15 mouse cellular contexts compared by ENCODE assay signal in the genomic region with DNA sequence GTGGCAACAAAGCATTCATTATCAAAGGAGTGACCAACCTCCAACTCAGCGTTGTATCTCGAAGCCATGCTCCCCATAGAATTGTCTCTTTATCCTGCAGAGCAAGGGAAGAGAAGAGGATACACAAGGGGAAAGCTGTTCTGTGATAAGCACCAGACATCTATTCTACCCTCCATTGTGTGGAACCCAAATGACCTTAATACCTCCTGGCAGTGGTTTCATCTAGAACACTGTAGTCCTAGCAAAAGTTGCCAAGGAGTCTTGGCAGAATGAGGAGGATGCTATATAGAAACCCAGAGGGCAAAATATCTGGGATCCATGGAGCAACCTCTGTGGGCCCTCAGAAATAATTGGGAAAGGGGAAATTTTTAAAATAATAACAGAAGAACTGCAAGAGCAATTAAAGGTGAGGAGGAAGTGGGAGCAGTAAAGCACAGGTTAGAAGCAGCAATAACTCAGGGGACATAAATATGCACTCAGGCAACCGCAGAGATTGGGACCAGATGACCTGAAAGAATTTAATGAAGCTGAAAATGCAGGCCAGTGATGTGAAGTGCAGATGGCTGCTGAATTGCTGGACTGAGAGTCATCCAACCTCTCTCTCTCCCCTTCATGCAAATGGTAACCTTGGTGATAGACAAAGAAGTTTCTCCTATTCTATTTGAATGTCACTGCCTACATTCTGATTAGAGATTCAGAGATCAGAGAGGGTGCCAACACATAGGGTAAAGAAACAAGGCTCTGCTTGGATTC.
DNase-seq lines count a peak whose midpoint lies in the region; ATAC-seq and TF ChIP-seq lines count a peak whose summit lies in the region.
"Had no signal": no experiment of that assay in that cellular context is flagged by ENCODE, and none has a peak within 500 bp of the region (broad histone marks: within the 10 kb centered on the region; RNA-seq: fewer than 3 reads in every experiment).

No protein-coding gene starts in this region.

- peak; percentile 78 for ATAC-seq in Patski
- peak; percentile 73; the same call in 1 of the 2 replicates for ATAC-seq in embryonic facial prominence, embryonic 14.5 days (ENCODE audit: low read depth)
- peak; percentile 74 for ATAC-seq in hindbrain, embryonic 14.5 days (ENCODE audit: low FRiP score)
- peak; percentile 75 for ATAC-seq in midbrain, embryonic 13.5 days
- ATAC-seq: lung, postnatal 0 days had no signal

- H3K9ac ChIP-seq in embryonic facial prominence, embryonic 14.5 days (ENCODE audit: low read depth, low read length) = no peak overlapping the region
- H3K9ac ChIP-seq in hindbrain, embryonic 14.5 days = no peak overlapping the region
- no peak overlapping the region for H3K9ac ChIP-seq in midbrain, embryonic 13.5 days (replicated peaks)
- H3K9ac ChIP-seq: embryonic facial prominence, embryonic 12.5 days; limb, embryonic 15.5 days had no signal

- POLR2A ChIA-PET in Patski (lab: Charles Lee) = no interaction called here

- in situ Hi-C loops in Patski (cut with MboI; ENCODE audit: low pct_unique_long_range_greater_than_20kb) = no loop called here

- H3K4me1 ChIP-seq in embryonic facial prominence, embryonic 14.5 days (ENCODE audit: control insufficient read depth, insufficient read depth, low read length) = peaks cover 3% of the 10 kb centered on the region; the same call in 1 of the 2 replicates
- H3K4me1 ChIP-seq in hindbrain, embryonic 14.5 days (replicated peaks; ENCODE audit: control insufficient read depth, insufficient read depth, low read length) = no peaks in the 10 kb centered on the region
- H3K4me1 ChIP-seq in midbrain, embryonic 13.5 days (replicated peaks) = peaks cover 9% of the 10 kb centered on the region
- H3K4me1 ChIP-seq: limb, embryonic 15.5 days had no signal

- no peaks in the 10 kb centered on the region for H3K36me3 ChIP-seq in embryonic facial prominence, embryonic 14.5 days (ENCODE audit: control insufficient read depth, insufficient read depth, low read length)
- H3K36me3 ChIP-seq in hindbrain, embryonic 14.5 days (replicated peaks; ENCODE audit: control insufficient read depth, insufficient read depth) = no peaks in the 10 kb centered on the region
- no peaks in the 10 kb centered on the region for H3K36me3 ChIP-seq in midbrain, embryonic 13.5 days
- H3K36me3 ChIP-seq: embryonic facial prominence, embryonic 12.5 days; limb, embryonic 15.5 days had no signal

- TF ChIP-seq CTCF in Patski (IDR thresholded peaks at IDR 0.05) = no peak

- CTCF ChIA-PET in Patski (lab: Charles Lee) = interaction anchor here (1.3 kb wide), 1 partner anchor 153 kb away, joined by 3 read pairs; no protein-coding TSS in a partner anchor

- no peak overlapping the region for H3K27ac ChIP-seq in embryonic facial prominence, embryonic 14.5 days (replicated peaks; ENCODE audit: low read depth, low read length)
- no peak overlapping the region for H3K27ac ChIP-seq in hindbrain, embryonic 14.5 days
- no peak overlapping the region for H3K27ac ChIP-seq in midbrain, embryonic 13.5 days
- H3K27ac ChIP-seq: embryonic facial prominence, embryonic 12.5 days; limb, embryonic 15.5 days had no signal

- no peak overlapping the region for H3K4me2 ChIP-seq in embryonic facial prominence, embryonic 14.5 days (ENCODE audit: low read depth, low read length)
- H3K4me2 ChIP-seq in hindbrain, embryonic 14.5 days (replicated peaks) = no peak overlapping the region
- no peak overlapping the region for H3K4me2 ChIP-seq in midbrain, embryonic 13.5 days (replicated peaks)
- H3K4me2 ChIP-seq: embryonic facial prominence, embryonic 12.5 days; limb, embryonic 15.5 days had no signal

- no peak overlapping the region for H3K4me3 ChIP-seq in embryonic facial prominence, embryonic 14.5 days (ENCODE audit: low read depth, low read length)
- no peak overlapping the region for H3K4me3 ChIP-seq in hindbrain, embryonic 14.5 days (replicated peaks; ENCODE audit: low read length)
- no peak overlapping the region for H3K4me3 ChIP-seq in midbrain, embryonic 13.5 days (replicated peaks)
- H3K4me3 ChIP-seq: embryonic facial prominence, embryonic 12.5 days; limb, embryonic 15.5 days had no signal

- no peaks in the 10 kb centered on the region for H3K9me3 ChIP-seq in embryonic facial prominence, embryonic 14.5 days (ENCODE audit: control insufficient read depth, low read length)
- H3K9me3 ChIP-seq in hindbrain, embryonic 14.5 days (ENCODE audit: control insufficient read depth, low read length) = no peaks in the 10 kb centered on the region
- H3K9me3 ChIP-seq in midbrain, embryonic 13.5 days = no peaks in the 10 kb centered on the region
- H3K9me3 ChIP-seq: embryonic facial prominence, embryonic 12.5 days; limb, embryonic 15.5 days had no signal

- WGBS in embryonic facial prominence, embryonic 14.5 days = 47% methylated on average over 3 of the region's 3 CpGs
- WGBS in hindbrain, embryonic 14.5 days = 33% methylated on average over 3 of the region's 3 CpGs
- WGBS in midbrain, embryonic 13.5 days = 49% methylated on average over 3 of the region's 3 CpGs

- no peak for DNase-seq in Patski (ENCODE audit: low read depth, low spot score)
- DNase-seq in embryonic facial prominence, embryonic 14.5 days (ENCODE audit: low spot score) = no peak
- no peak for DNase-seq in hindbrain, embryonic 14.5 days (ENCODE audit: low spot score)
- no peak for DNase-seq in adipocyte (ENCODE audit: low spot score)
- no peak for DNase-seq in left cerebral cortex, adult 18-20 months (ENCODE audit: low spot score in 2 of 2)
- no peak for DNase-seq in right cerebral cortex, postnatal 4 days
- DNase-seq in yolk sac, embryonic 10.5 days (ENCODE audit: low spot score) = no peak
- DNase-seq: gastrocnemius, postnatal 25 days; heart, postnatal 4 days; kidney, postnatal 25 days; thymus, adult 18-20 months had no signal

- H3K27me3 ChIP-seq in Patski = no peaks in the 10 kb centered on the region
- H3K27me3 ChIP-seq in embryonic facial prominence, embryonic 14.5 days (replicated peaks; ENCODE audit: control insufficient read depth, insufficient read depth, low read length) = no peaks in the 10 kb centered on the region
- H3K27me3 ChIP-seq in hindbrain, embryonic 14.5 days (ENCODE audit: control insufficient read depth, insufficient read depth, low read length) = no peaks in the 10 kb centered on the region
- H3K27me3 ChIP-seq in midbrain, embryonic 13.5 days = no peaks in the 10 kb centered on the region
- H3K27me3 ChIP-seq: embryonic facial prominence, embryonic 12.5 days; limb, embryonic 15.5 days had no signal
